Mouse (Mus musculus) ES-E14 (cell line): ENCODE results near the gene Best2.

Experiments
- CHD2 ChIP-seq: IDR thresholded peaks from 2 replicates; pipeline ENCODE4 v1.6.1; 2014; ENCODE audit warnings: mild to moderate bottlenecking, low read depth, low read length, inconsistent platforms
- HCFC1 ChIP-seq: IDR thresholded peaks from 2 replicates; pipeline ENCODE4 v1.6.1; 2012; ENCODE audit warnings: low read length, inconsistent platforms, borderline replicate concordance; ENCODE audit not compliant: insufficient read depth
- MAFK ChIP-seq: IDR thresholded peaks from 2 replicates; pipeline ENCODE4 v1.6.1; 2014; ENCODE audit warnings: mild to moderate bottlenecking, low read depth, low read length, inconsistent platforms; ENCODE audit not compliant: insufficient read depth
- ZC3H11A ChIP-seq: IDR thresholded peaks from 2 replicates; pipeline ENCODE4 v1.6.1; 2012; ENCODE audit warnings: low read depth, mild to moderate bottlenecking, inconsistent platforms, low read length, borderline replicate concordance
- ZNF384 ChIP-seq: IDR thresholded peaks from 2 replicates; pipeline ENCODE4 v1.6.1; 2012; ENCODE audit warnings: low read depth, low read length, inconsistent platforms

GRCm38 (mm10) chr8:84989311-84989731 lies 25.0 kb downstream of the Best2 start:
- no peak for TF ChIP-seq HCFC1
- TF ChIP-seq ZC3H11A = no peak
- TF ChIP-seq CHD2 = no peak
- no peak for TF ChIP-seq MAFK
- no peak for TF ChIP-seq ZNF384
